Mouse (Mus musculus): ENCODE measurements around the gene Ccdc187.
A peak's percentile ranks its signal among the peaks of the same experiment; 100 is the strongest.

Ccdc187 gene

DNA sequence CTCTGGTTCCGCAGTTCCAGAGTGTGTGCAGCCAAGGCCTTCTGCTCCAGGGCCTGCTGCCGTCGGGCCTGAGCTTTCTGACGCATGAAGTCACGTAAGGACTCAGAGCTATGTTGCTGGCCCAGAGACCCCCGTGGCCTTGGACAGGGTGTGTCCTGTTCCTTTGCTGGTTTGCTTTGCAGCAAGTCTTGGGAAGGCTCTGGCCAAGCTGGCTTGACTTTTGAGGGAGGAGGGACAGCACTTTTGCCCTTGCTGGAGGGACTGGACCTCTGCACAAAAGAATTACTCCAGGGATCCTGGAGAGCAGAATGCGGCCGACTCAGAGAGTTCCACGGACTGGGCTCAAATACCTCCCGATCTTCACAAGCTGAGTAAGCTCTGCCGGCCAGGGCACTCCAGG, 13.8 kb downstream of the Ccdc187 start:
- DNase-seq (ENCODE audit: low read depth) = no peak

GRCm38 (mm10) chr2:26279712-26280111, 14.6 kb downstream of the Ccdc187 start:
- DNase-seq (ENCODE audit: low read depth) = no peak

- peak; percentile 23 for DNase-seq (ENCODE audit: low read depth)
Measured at GRCm38 (mm10) chr2:26273611-26274010, 20.7 kb downstream of the Ccdc187 start.

DNA sequence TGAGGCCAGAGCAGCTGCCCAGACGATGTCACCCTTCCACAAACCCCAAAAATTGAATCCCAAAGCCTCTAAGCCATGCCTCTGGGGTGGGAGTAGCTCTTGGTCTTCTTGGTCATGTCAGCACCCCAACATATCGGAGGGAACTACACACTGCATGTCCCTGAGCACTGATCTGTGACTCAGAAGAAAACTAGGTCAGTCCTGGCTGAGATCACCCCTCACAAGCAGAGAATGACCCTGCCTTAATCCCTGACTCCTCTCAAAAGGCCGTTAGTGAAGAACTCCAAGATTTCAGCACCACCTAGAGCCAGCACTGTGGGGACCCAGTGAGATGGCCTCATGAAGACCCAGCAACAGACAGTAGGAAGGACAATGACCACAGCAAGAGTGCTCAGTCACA, 26.1 kb downstream of the Ccdc187 start:
- no peak for DNase-seq (ENCODE audit: low read depth)

GRCm38 (mm10) chr2:26266066-26266742, 28.2 kb downstream of the Ccdc187 start:
- no peak for DNase-seq (ENCODE audit: low read depth)

DNA sequence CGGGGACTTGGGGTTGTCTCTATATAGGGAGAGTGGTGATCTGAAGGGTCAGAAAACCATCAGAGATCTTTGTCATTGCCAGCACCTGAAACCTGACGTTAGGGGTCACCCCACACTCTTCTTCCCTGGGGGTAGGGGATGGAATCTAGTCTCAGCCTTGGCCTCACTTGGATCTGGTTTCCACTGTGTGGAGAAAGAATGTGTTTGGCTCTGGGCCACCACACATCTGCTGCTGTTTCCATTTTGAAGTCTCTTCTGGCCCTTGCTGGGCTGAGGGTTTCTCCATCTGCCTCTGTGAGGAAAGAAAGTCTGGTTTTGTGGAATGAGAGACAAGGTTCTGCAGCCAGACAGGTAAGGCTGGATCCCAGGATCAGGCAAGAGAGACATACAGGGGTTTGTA, 29.3 kb downstream of the Ccdc187 start:
- no peak for DNase-seq (ENCODE audit: low read depth)

DNA sequence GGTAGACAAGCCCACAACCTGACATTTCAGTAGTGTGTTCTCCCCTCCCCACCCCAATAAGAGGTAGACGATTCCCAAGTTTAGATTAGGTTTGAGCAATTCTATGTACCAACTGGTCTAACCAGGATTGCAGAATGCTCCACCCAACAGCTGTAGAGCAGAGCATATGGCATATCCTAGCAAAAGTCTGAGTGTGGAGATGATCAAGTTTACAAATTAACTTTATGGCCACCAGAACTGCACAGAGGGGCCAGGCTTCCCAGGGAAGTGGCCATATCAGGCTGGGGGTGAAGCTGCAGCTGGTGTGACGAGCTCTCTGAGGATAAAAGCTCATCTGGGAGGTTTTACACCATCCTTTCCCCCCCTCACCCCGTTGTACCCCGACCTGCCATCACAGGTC, 29.7 kb downstream of the Ccdc187 start:
- DNase-seq (ENCODE audit: low read depth) = no peak

- DNase-seq (ENCODE audit: low read depth) = no peak
Measured at GRCm38 (mm10) chr2:26257315-26258096, 36.9 kb downstream of the Ccdc187 start.

DNA sequence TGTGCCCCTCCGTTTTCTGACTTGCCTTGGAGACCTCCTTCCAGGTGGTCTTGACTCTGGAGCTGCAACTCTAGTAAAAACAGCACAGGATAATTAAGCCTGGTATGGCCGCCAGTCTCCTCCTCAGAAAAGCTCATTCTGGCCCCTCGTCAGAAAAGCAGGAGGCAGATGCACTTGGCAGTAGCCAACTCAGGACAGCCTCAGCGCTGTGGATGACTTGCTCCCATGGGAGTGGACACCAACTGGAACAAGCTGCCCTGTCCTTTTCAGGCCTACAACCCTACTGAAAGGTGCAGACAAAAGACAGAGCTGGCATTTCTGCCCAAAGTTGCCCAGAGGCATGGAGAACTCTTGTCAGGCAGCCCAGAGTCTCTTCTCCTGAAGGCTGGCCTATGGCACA, 39.5 kb downstream of the Ccdc187 start:
- DNase-seq (ENCODE audit: low read depth) = no peak

GRCm38 (mm10) chr2:26252514-26253206, 41.7 kb downstream of the Ccdc187 start:
- DNase-seq (ENCODE audit: low read depth) = no peak

- DNase-seq (ENCODE audit: low read depth) = no peak
Measured at GRCm38 (mm10) chr2:26247531-26247930, 46.8 kb downstream of the Ccdc187 start.

DNA sequence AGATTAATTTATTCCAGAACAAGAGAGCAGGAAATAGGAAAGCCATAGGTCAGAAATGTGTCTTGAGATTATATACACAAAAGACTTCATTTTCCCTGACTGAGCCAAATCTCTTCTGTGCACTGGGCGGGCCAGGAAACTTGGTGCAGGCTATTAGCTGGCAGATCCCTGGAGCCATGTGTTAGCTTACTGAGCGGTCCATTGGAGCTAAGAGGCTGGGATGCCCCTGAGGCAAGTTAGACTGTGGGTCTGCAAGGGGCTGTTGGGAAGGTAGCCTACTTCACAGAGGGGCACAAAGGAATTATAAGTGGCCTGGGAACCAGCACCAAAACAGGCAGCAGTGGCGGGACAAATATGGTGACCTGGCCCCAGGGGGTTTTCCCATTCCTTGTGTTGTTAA, 53.5 kb downstream of the Ccdc187 start:
- DNase-seq (ENCODE audit: low read depth) = no peak

DNA sequence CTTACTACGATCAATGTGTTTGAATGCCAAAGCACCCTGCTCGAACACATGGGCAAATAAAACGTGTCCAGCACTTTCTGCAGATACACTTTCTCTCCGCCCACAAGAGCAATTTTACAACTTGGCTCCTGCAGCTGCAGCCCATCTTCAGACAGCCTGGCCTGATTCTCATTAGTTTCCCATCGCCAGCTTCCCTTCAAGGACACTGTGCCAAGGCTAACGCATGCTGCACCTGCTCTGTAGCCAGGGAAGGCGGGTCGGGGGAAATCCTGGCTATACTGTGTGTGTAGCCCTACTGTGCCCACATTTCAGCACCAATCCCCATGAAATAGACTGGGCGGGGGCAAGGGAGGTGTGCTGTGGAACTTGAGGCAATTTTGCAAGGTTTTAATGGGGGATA, 54.0 kb downstream of the Ccdc187 start:
- DNase-seq (ENCODE audit: low read depth) = no peak

GRCm38 (mm10) chr2:26237290-26237782, 57.0 kb downstream of the Ccdc187 start, which contains the start of gene Qsox2:
TSS of gene Qsox2 (minus strand) at chr2:26237525.
- DNase-seq (ENCODE audit: low read depth) = peak; percentile 81

GRCm38 (mm10) chr2:26236681-26237289, 57.6 kb downstream of the Ccdc187 start:
- DNase-seq (ENCODE audit: low read depth) = no peak

- no peak for DNase-seq (ENCODE audit: low read depth)
Measured at GRCm38 (mm10) chr2:26234771-26235170, 59.6 kb downstream of the Ccdc187 start.

DNA sequence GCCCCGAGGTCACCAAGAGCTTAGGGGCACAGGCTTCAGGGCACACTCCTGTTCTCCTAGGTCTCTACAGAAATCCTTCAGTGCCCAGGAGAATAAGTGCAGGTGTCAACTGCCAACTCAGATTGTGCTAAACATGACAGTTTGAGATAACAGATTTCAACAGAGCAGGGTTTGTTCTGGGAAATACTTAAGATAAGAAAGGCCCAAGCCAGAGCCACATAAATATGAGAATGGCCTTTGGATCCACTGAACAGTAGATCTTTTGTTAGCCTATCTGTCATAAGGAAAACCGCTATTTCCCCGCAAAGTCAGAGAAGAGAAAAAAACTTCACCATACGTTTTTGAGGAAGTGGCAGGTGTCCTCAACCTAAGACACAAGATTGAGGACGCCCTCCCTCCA, 60.1 kb downstream of the Ccdc187 start:
- no peak for DNase-seq (ENCODE audit: low read depth)

DNA sequence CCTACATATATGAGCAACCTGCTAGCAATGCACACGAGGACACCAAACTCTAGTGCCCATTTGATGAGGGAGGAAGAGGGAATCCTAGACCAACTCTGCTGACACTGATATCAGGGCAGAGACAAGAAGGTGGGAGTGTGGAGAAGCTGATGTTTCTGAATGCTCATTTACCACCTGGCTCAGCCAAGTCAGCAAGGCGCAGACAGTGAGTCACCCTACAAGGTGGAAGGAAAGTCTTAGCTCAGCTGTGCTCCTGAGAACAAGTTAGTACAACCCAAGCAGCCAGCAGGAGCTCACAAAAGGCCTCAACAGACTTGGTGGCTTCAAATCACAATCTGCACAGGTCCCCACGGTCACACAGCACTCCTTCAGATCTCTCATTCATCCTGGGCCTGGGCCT, 63.0 kb downstream of the Ccdc187 start:
- DNase-seq (ENCODE audit: low read depth) = no peak

DNA sequence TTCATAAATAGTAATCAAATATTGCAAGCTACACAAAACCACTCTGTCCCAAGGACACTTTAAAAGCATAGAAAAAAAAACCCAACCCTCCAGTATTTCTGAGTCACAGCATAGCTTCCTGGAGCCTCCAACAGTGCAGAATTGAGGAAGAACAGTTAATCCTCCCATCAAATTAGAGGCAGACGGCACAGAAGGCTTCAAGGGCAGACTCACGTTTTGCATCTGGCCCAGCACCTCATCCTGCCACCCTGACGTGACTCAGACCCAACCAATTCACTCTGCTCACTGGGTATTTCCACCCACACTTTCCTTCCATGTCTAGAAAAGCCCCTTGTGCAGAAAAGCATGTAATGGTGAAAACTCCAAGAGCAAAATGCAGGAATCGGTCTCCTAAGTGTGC, 64.1 kb downstream of the Ccdc187 start:
- DNase-seq (ENCODE audit: low read depth) = no peak

GRCm38 (mm10) chr2:26227788-26228187, 66.6 kb downstream of the Ccdc187 start:
- DNase-seq (ENCODE audit: low read depth) = no peak

- DNase-seq (ENCODE audit: low read depth) = no peak
Measured at GRCm38 (mm10) chr2:26225242-26225641, 69.1 kb downstream of the Ccdc187 start.

DNA sequence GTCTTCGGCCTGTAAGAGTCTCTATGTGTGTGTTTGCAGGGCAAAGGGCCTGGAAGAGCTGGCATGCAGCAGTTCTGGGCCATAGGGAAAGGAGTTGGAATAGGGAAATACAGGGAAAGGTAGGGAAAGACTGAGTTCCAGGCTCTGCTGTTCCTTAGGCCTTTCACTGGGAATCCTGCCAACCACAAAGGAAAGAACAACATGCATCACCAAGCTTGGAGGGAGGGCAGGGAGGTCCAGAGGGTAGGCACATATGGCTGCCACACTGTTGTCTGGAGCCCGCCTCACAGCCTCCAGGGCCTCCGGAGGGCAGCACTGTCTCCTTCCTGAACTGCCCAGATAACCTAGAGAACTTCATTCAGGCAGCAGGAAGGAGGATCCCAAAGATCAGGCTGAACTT, 70.4 kb downstream of the Ccdc187 start:
- DNase-seq (ENCODE audit: low read depth) = no peak

All from c-Kit-positive CD71-negative TER-119-negative erythroid progenitor cells, embryonic 14.5 days (primary cell).